Mouse (Mus musculus): ENCODE measurements around the gene Kdm5a. TPM values are rescaled to one million over a fixed set of nuclear protein-coding genes. Genes with fewer than 3 reads are reported as not detected.

Kdm5a gene
- polyA plus RNA-seq, 2 experiments = 13.5 to 45.4 TPM

GRCm38 (mm10) chr6:120492499-120493373 is 128.8 kb downstream of the Kdm5a start:
- peak overlapping the region; percentile 67 for H3K4me3 ChIP-seq (replicated peaks; ENCODE audit: low read length)
- H3K27ac ChIP-seq (replicated peaks; ENCODE audit: low read depth, low read length) = no peak overlapping the region
- DNase-seq (ENCODE audit: low spot score) = no peak
- H3K36me3 ChIP-seq (ENCODE audit: control insufficient read depth, insufficient read depth, low read length) = no peaks in the 10 kb centered on the region
- H3K9me3 ChIP-seq (ENCODE audit: control insufficient read depth, low read length) = no peaks in the 10 kb centered on the region
- H3K27me3 ChIP-seq (ENCODE audit: control insufficient read depth, insufficient read depth, low read length) = peaks cover 34% of the 10 kb centered on the region
- no peak for TF ChIP-seq POLR2A (IDR thresholded peaks at IDR 0.05; ENCODE audit: borderline replicate concordance, extremely low read depth, insufficient read depth, insufficient read length)
- peak; percentile 24; the same call in 1 of the 2 replicates for ATAC-seq (ENCODE audit: low FRiP score, low read depth)
- 3% methylated on average over 42 of the region's 95 CpGs for WGBS
- H3K9ac ChIP-seq (ENCODE audit: low read depth, low read length, severe bottlenecking) = peak overlapping the region; percentile 48
- H3K4me2 ChIP-seq (replicated peaks; ENCODE audit: low read depth, low read length, severe bottlenecking) = peak overlapping the region; percentile 99
- H3K4me1 ChIP-seq (ENCODE audit: control insufficient read depth, insufficient read depth, low read length) = peaks cover 14% of the 10 kb centered on the region; the same call in 1 of the 2 replicates

GRCm38 (mm10) chr6:120493374-120494181 is 129.7 kb downstream of the Kdm5a start, which contains the start of gene Tmem121b:
Tmem121b (minus strand) TSS chr6:120493807.
- peaks cover 14% of the 10 kb centered on the region; the same call in 1 of the 2 replicates for H3K4me1 ChIP-seq (ENCODE audit: control insufficient read depth, insufficient read depth, low read length)
- peaks cover 34% of the 10 kb centered on the region for H3K27me3 ChIP-seq (ENCODE audit: control insufficient read depth, insufficient read depth, low read length)
- H3K36me3 ChIP-seq (ENCODE audit: control insufficient read depth, insufficient read depth, low read length) = no peaks in the 10 kb centered on the region
- H3K9me3 ChIP-seq (ENCODE audit: control insufficient read depth, low read length) = no peaks in the 10 kb centered on the region
- DNase-seq (ENCODE audit: low spot score) (peak; percentile 55), ATAC-seq (ENCODE audit: low FRiP score, low read depth) (peak; percentile 83)
- TF ChIP-seq POLR2A (IDR thresholded peaks at IDR 0.05; ENCODE audit: borderline replicate concordance, extremely low read depth, insufficient read depth, insufficient read length) = 0 out of 2 replicates have a peak, but pooled peaks have one; percentile 13
- WGBS = 3% methylated on average over 54 of the region's 84 CpGs
- H3K4me2 ChIP-seq (replicated peaks; ENCODE audit: low read depth, low read length, severe bottlenecking) = peak within 1 kb of the TSS; percentile 99
- H3K27ac ChIP-seq (replicated peaks; ENCODE audit: low read depth, low read length) = no peak within 1 kb of the TSS
- H3K4me3 ChIP-seq (replicated peaks; ENCODE audit: low read length) = peak within 1 kb of the TSS; percentile 67
- peak within 1 kb of the TSS; percentile 48 for H3K9ac ChIP-seq (ENCODE audit: low read depth, low read length, severe bottlenecking)

Other genes starting within 250 kb of the Kdm5a start
- gene D330020A13Rik, start 69.8 kb upstream of the Kdm5a start, polyA plus RNA-seq (2012; rRNA removed) = 0.55 and 0.90 TPM in 2 replicates
- 0.34 and 0.47 TPM in 2 replicates for gene D330020A13Rik, start 69.8 kb upstream of the Kdm5a start, polyA plus RNA-seq (2014; fragmentation: Nextera tagmentation; extraction: Ambion mirVana)
- 3.7 and 4.3 TPM in 2 replicates for gene B4galnt3, start 69.6 kb upstream of the Kdm5a start, polyA plus RNA-seq (2012; rRNA removed)
- gene B4galnt3, start 69.6 kb upstream of the Kdm5a start, polyA plus RNA-seq (2014; fragmentation: Nextera tagmentation; extraction: Ambion mirVana) = 0.37 and 0.65 TPM in 2 replicates
- 14.6 and 20.8 TPM in 2 replicates for gene Ccdc77, start 250 bp downstream of the Kdm5a start, polyA plus RNA-seq (2012; rRNA removed)
- gene Ccdc77, start 250 bp downstream of the Kdm5a start, polyA plus RNA-seq (2014; fragmentation: Nextera tagmentation; extraction: Ambion mirVana) = 17.2 and 23.1 TPM in 2 replicates
- gene Il17ra, start 99.1 kb downstream of the Kdm5a start, polyA plus RNA-seq (2012; rRNA removed) = 6.0 and 8.4 TPM in 2 replicates
- gene Il17ra, start 99.1 kb downstream of the Kdm5a start, polyA plus RNA-seq (2014; fragmentation: Nextera tagmentation; extraction: Ambion mirVana) = 3.1 and 3.7 TPM in 2 replicates
- gene Tmem121b, start 129.7 kb downstream of the Kdm5a start, polyA plus RNA-seq (2012; rRNA removed) = 0.52 and 0.78 TPM in 2 replicates
- 0.21 and 0.23 TPM in 2 replicates for gene Tmem121b, start 129.7 kb downstream of the Kdm5a start, polyA plus RNA-seq (2014; fragmentation: Nextera tagmentation; extraction: Ambion mirVana)
- gene Hdhd5, start 167.2 kb downstream of the Kdm5a start, polyA plus RNA-seq (2012; rRNA removed) = 25.2 and 30.3 TPM in 2 replicates
- 10.6 and 12.5 TPM in 2 replicates for gene Hdhd5, start 167.2 kb downstream of the Kdm5a start, polyA plus RNA-seq (2014; fragmentation: Nextera tagmentation; extraction: Ambion mirVana)